Mouse (Mus musculus) midbrain, embryonic 13.5 days (tissue): ENCODE data around the gene Lcn9. TPM values are rescaled to one million over a fixed set of nuclear protein-coding genes. Genes with fewer than 3 reads are reported as not detected.
A peak's percentile ranks its signal among the peaks of the same experiment; 100 is the strongest.

ENCODE experiments used
- ATAC-seq: fragments of 200-750 bp; cut with Nextera tagmentation; 2 replicates; pipeline ENCODE4 v1.8.0; 2017; ENCODE audit warnings: mild to moderate bottlenecking, moderate TSS enrichment, moderate library complexity
- H3K27ac ChIP-seq: fragments of 300-500 bp; sonication (generic); 2 replicates; pipeline ENCODE4 v1.5.1; 2015; ENCODE audit warnings: inconsistent platforms, mild to moderate bottlenecking, moderate library complexity
- H3K27me3 ChIP-seq: fragments of 300-500 bp; sonication (generic); 2 replicates; pipeline ENCODE4 v1.6.1; 2015; ENCODE audit warnings: mild to moderate bottlenecking, inconsistent platforms
- H3K36me3 ChIP-seq: fragments of 300-500 bp; sonication (generic); 2 replicates; pipeline ENCODE4 v1.6.1; 2015; ENCODE audit warnings: mild to moderate bottlenecking, inconsistent platforms
- H3K4me1 ChIP-seq: fragments of 300-500 bp; sonication (generic); replicated peaks from 2 replicates; pipeline ENCODE4 v1.6.1; 2015; ENCODE audit warnings: inconsistent platforms
- H3K4me2 ChIP-seq: fragments of 300-500 bp; sonication (generic); replicated peaks from 2 replicates; pipeline ENCODE4 v1.6.1; 2015; ENCODE audit warnings: moderate library complexity, mild to moderate bottlenecking, inconsistent platforms
- H3K4me3 ChIP-seq: fragments of 300-500 bp; sonication (generic); replicated peaks from 2 replicates; pipeline ENCODE4 v1.5.1; 2015; ENCODE audit warnings: mild to moderate bottlenecking, inconsistent platforms
- H3K9ac ChIP-seq: fragments of 300-500 bp; sonication (generic); replicated peaks from 2 replicates; pipeline ENCODE4 v1.6.1; 2015; ENCODE audit warnings: mild to moderate bottlenecking, inconsistent platforms
- H3K9me3 ChIP-seq: fragments of 300-500 bp; sonication (generic); 2 replicates; pipeline ENCODE4 v1.6.1; 2016; ENCODE audit warnings: mild to moderate bottlenecking, inconsistent platforms
- WGBS: fragments of 180-500 bp; shearing (Covaris S2); methylation state at CpG from one replicate; pipeline ENCODE4 v1.1.7; 2015; 5-methylcytosine and 5-hydroxymethylcytosine counted together
- polyA plus RNA-seq: library from polyadenylated mRNA; unstranded; fragments of >200 nt; fragmentation: Nextera tagmentation; extraction: Ambion mirVana; gene quantifications from 2 replicates; pipeline ENCODE4 v1.2.1, GENCODE M21; 2015

The Lcn9 gene
- polyA plus RNA-seq, 1 experiment from 2014 or later, result not detected

DNA sequence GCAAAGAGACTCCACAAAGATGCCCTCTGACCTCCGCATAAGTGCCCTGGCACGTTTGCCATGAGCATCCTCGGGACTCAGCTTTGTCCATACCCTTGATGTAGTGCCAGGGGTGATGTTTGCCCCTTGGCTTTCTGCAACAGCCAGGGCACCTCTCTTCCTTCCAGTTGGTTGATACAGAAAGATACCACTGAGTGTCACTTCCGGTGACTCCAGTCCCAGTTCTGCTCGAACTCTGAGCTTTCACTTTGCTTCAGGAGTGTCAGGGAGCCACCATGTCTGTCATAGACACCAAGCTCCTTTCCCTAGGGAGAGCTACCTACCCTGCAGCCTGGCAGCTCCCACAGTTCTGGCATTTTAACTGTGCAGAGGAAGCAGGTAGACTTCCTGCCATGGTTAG is 31.0 kb downstream of the Lcn9 start:
- 85% methylated on average over 5 of the region's 5 CpGs for WGBS
- Histone ChIP-seq H3K9ac (no peak overlapping the region), H3K36me3 (no peaks in the 10 kb centered on the region), H3K27me3 (no peaks in the 10 kb centered on the region), H3K4me3 (no peak overlapping the region), H3K4me1 (no peaks in the 10 kb centered on the region), H3K9me3 (no peaks in the 10 kb centered on the region), H3K4me2 (no peak overlapping the region), H3K27ac (no peak overlapping the region)
- no peak for ATAC-seq

DNA sequence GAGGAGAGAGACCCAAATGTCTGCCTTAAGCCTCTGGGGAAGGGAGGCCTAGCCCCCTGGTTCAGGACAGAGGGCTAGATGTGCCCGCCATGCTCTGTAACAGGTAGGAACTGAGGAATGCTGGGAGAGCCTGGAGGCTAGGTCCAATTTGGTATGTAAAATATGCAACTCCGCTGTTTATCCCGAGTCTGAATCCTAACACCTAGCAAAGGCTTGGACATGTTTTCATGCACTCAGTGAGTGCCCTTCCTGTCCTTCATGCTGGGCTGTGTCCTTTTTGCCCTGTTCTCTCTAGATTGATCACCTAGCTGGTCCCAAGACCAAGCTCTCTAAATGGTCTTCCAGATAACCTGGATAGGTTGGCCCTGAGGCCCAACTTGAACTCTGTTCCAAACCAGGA is 36.9 kb downstream of the Lcn9 start:
- peaks cover 18% of the 10 kb centered on the region for H3K4me1 ChIP-seq
- H3K9me3 ChIP-seq, result no peaks in the 10 kb centered on the region
- no peak overlapping the region for H3K4me2 ChIP-seq
- no peak overlapping the region for H3K9ac ChIP-seq
- H3K27ac ChIP-seq, result no peak overlapping the region
- no peak for ATAC-seq
- peaks cover 23% of the 10 kb centered on the region for H3K27me3 ChIP-seq
- H3K4me3 ChIP-seq, result no peak overlapping the region
- 93% methylated on average over 3 of the region's 3 CpGs for whole genome bisulfite sequencing
- no peaks in the 10 kb centered on the region for H3K36me3 ChIP-seq

DNA sequence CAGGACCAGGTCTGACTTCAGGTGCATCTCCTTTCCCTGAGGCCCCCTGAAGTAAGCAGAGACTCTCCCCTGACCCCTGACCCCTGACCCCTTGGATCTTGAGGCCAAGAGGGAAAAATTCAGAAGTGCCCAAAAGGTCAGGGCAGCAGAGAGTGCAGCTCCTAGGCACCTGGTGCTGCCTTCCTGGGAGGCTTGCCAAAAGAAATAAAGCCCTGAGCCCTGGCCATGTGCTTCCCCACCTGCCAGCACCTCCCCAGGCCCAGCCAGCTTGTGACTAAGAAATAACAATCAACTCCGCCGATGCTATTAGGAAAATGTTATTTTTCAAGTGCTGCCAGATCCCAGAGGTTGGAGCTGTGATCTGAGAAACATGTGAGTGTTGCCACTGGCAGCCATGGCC is 39.1 kb downstream of the Lcn9 start:
- Histone ChIP-seq H3K27me3 (peaks cover 33% of the 10 kb centered on the region), H3K4me3 (no peak overlapping the region), H3K36me3 (no peaks in the 10 kb centered on the region), H3K9ac (no peak overlapping the region), H3K4me1 (peaks cover 18% of the 10 kb centered on the region), H3K9me3 (no peaks in the 10 kb centered on the region), H3K27ac (no peak overlapping the region), H3K4me2 (no peak overlapping the region)
- ATAC-seq, result no peak
- WGBS, result 88% methylated on average over 2 of the region's 2 CpGs

DNA sequence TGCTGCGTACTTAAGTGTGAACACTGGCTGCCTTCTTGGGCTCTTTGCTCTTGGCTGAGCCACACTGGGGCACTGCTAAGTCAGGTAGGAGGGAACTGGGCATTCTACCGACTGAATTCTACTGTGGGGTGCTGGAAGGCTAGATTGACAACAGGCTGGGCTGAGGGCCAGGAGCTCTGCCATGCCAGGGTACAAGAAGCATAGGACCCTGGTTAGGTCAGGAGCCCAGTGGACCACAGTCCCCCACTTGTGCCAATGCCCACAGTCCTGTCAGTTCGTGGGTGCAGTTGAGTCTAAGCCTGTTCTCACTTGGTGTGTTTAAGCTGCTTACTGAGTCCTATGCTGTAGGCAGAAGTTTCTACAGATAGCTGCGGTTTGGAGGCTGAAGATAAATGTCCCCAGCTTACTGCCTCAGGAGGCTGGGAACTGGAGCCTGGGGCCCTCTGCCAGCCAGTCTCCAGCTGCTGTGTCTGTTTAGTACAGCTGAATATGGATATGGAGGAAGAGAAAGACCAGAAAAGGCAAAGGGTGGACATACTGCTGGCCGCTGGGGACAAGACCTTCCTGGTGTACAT is 39.8 kb downstream of the Lcn9 start:
- ATAC-seq, result 0 out of 2 replicates have a peak, but pooled peaks have one; percentile 12
- H3K9me3 ChIP-seq, result no peaks in the 10 kb centered on the region
- no peak overlapping the region for H3K27ac ChIP-seq
- 69% methylated on average over 5 of the region's 5 CpGs for WGBS
- peaks cover 33% of the 10 kb centered on the region for H3K27me3 ChIP-seq
- H3K4me2 ChIP-seq, result peak overlapping the region; percentile 99
- no peak overlapping the region for H3K9ac ChIP-seq
- no peaks in the 10 kb centered on the region for H3K36me3 ChIP-seq
- H3K4me1 ChIP-seq, result peaks cover 18% of the 10 kb centered on the region
- peak overlapping the region; percentile 61 for H3K4me3 ChIP-seq

DNA sequence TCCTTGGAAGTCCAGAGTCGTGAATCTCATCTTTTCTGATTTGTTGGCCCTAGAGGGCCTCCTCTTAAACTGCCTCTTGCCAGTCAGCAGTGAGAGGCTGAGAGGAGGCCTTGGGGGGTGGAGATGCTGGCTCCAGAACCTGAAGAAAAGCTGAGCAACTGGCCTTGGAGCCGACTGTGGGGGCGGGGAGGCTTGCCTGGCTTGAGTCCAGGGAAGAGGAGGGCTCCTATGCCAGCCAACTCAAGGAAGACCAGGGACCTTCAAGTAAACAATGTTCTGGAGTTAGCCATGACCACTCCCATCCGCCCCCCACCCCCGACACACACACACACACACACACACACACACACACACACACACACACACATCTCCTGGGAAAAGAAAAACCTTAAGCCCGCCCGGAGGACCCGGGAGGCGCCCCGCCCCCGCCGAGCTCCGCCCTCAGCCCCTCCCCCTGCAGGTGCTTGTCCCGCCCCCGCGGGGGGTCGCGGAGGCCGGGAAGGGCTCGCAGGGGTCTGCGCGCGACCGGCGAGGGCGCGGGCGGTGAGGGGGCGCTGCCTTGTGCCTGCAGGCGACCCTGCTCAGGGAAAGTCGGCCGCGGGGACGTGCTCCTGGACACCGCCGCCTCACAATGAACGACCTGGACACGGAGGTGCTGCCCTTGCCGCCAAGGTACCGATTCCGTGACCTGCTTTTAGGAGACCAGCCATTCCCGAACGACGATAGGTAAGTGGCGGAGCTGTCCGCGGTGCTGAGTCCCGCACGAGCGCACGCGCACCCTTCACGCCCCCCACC is 40.6 kb downstream of the Lcn9 start, which contains the start of gene Kcnt1:
Gene Kcnt1, plus strand, starts transcription at position 398 of the 795 bp plus-strand sequence.
- Histone ChIP-seq H3K9ac (peak within 1 kb of the TSS; percentile 71), H3K27ac (no peak within 1 kb of the TSS), H3K36me3 (no peaks in the 10 kb centered on the region), H3K4me1 (peaks cover 18% of the 10 kb centered on the region), H3K4me2 (peak within 1 kb of the TSS; percentile 99), H3K9me3 (no peaks in the 10 kb centered on the region), H3K4me3 (peak within 1 kb of the TSS; percentile 61), H3K27me3 (peaks cover 33% of the 10 kb centered on the region)
- ATAC-seq, result peak; percentile 57
- under 1% methylated on average over 46 of the region's 53 CpGs for WGBS

DNA sequence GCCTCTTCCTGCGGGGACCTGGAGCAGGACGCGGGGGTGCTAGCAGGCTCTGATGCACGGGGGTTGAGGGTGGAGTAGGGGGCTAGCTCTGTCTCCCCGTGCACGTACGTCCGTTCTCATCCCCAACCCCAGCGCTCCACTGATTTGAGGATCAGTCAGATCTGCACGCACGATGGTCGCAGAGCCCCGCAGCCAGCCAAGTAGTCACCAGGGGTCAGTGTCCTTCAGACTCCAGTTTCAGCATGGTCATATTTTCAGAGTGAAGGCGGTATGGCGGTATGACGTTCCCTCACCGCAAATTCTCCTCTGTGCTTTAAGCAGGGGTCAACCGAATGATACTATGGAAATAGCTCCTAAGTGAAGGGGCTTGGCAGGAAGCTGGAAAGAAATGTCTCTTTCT is 41.3 kb downstream of the Lcn9 start:
- Histone ChIP-seq H3K9me3 (no peaks in the 10 kb centered on the region), H3K4me1 (peaks cover 18% of the 10 kb centered on the region), H3K27ac (no peak overlapping the region), H3K4me2 (peak overlapping the region; percentile 99), H3K27me3 (peaks cover 33% of the 10 kb centered on the region), H3K36me3 (no peaks in the 10 kb centered on the region), H3K4me3 (peak overlapping the region; percentile 61), H3K9ac (peak overlapping the region; percentile 71; the same call in 1 of the 2 replicates)
- 5% methylated on average over 18 of the region's 18 CpGs for WGBS
- peak; percentile 29; the same call in 1 of the 2 replicates for ATAC-seq

DNA sequence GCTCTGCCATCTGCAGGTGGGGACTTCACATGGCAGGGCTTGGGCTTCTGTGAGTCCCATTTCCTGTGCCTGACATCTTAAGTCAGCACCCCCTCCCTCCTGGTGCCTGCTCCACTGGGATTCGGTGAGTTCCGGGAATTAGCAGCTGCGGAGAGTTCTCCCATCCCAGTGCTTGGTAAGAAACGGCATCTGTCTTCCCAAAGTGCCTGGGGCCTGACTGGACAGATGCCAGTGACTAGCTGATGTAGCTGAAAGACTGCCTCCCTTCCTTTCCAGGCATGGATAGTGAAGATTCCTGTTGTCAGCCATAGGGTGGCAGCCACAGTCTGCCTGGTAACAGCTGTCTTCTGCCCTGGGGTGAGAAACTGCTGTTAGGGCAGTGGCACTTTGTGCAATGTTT is 42.5 kb downstream of the Lcn9 start:
- ATAC-seq, result no peak
- H3K4me1 ChIP-seq, result peaks cover 18% of the 10 kb centered on the region
- no peaks in the 10 kb centered on the region for H3K36me3 ChIP-seq
- H3K9me3 ChIP-seq, result no peaks in the 10 kb centered on the region
- 18% methylated on average over 4 of the region's 4 CpGs for WGBS
- H3K27ac ChIP-seq, result no peak overlapping the region
- H3K27me3 ChIP-seq, result peaks cover 33% of the 10 kb centered on the region
- no peak overlapping the region for H3K4me2 ChIP-seq
- no peak overlapping the region; the same call in 1 of the 2 replicates for H3K9ac ChIP-seq
- no peak overlapping the region for H3K4me3 ChIP-seq

DNA sequence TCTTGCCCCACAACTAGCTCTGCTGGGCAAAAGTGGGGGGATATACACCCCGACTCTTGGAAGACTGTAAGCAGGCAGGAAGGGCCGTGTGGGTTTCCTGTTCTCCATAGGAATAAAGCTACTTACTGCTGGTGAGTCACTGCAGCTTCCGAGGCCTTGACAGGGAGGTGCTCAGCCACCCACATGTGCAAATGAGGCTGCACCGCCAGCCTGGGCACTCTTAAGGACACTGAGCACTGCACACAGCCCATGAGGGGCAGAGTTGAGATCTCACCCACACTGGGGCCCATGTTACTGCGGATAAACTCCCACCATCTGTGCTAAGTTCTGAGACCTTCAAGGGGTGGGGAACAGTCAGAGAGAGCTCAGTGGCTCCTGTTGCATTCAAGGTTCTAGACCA is 43.7 kb downstream of the Lcn9 start:
- 67% methylated on average over 5 of the region's 5 CpGs for WGBS

More for the DNA sequence above, 43.7 kb downstream of the Lcn9 start:
- Histone ChIP-seq H3K27ac (no peak overlapping the region), H3K9me3 (no peaks in the 10 kb centered on the region), H3K4me2 (no peak overlapping the region), H3K4me3 (no peak overlapping the region), H3K4me1 (peaks cover 18% of the 10 kb centered on the region), H3K36me3 (no peaks in the 10 kb centered on the region), H3K9ac (no peak overlapping the region), H3K27me3 (peaks cover 33% of the 10 kb centered on the region)
- ATAC-seq, result no peak

Other genes starting within 250 kb of the Lcn9 start
- gene Mamdc4, start 248.3 kb upstream of the Lcn9 start, polyA plus RNA-seq, result 3.2 and 6.8 TPM in 2 replicates
- 190 and 193 TPM in 2 replicates for gene Phpt1, start 247.9 kb upstream of the Lcn9 start, polyA plus RNA-seq
- 3.5 and 5.7 TPM in 2 replicates for gene Ajm1, start 241.4 kb upstream of the Lcn9 start, polyA plus RNA-seq
- 67.2 and 75.9 TPM in 2 replicates for gene Rabl6, start 214.6 kb upstream of the Lcn9 start, polyA plus RNA-seq
- 0.24 and 0.47 TPM in 2 replicates for gene Ccdc183, start 205.5 kb upstream of the Lcn9 start, polyA plus RNA-seq
- gene Tmem141, start 201.1 kb upstream of the Lcn9 start, polyA plus RNA-seq, result 27.5 and 32.3 TPM in 2 replicates
- 1.1 and 1.8 TPM in 2 replicates for gene Fcna, start 195.1 kb upstream of the Lcn9 start, polyA plus RNA-seq
- not detected in 2 replicates for gene Lcn8, start 170.0 kb upstream of the Lcn9 start, polyA plus RNA-seq
- gene Lcn5, start 165.2 kb upstream of the Lcn9 start, polyA plus RNA-seq, result not detected in 2 replicates
- gene Lcn6, start 146.4 kb upstream of the Lcn9 start, polyA plus RNA-seq, result not detected in 2 replicates
- gene Lcn10, start 140.4 kb upstream of the Lcn9 start, polyA plus RNA-seq, result not detected in 2 replicates
- not detected in 2 replicates for gene Obp2a, start 123.1 kb upstream of the Lcn9 start, polyA plus RNA-seq
- 98.4 and 100 TPM in 2 replicates for gene Bmyc, start 116.4 kb upstream of the Lcn9 start, polyA plus RNA-seq
- gene Obp2b, start 86.1 kb upstream of the Lcn9 start, polyA plus RNA-seq, result not detected in 2 replicates
- gene Lcn3, start 57.6 kb upstream of the Lcn9 start, polyA plus RNA-seq, result not detected in 2 replicates
- not detected in 2 replicates for gene Lcn11, start 46.1 kb upstream of the Lcn9 start, polyA plus RNA-seq
- not detected in 2 replicates for gene Gm13539, start 40.9 kb upstream of the Lcn9 start, polyA plus RNA-seq
- gene Glt6d1, start 7.3 kb upstream of the Lcn9 start, polyA plus RNA-seq, result not detected in 2 replicates
- not detected in 2 replicates for gene Sohlh1, start 24.1 kb downstream of the Lcn9 start, polyA plus RNA-seq
- 4.4 and 5.9 TPM in 2 replicates for gene Kcnt1, start 40.6 kb downstream of the Lcn9 start, polyA plus RNA-seq
- 49.6 and 59.1 TPM in 2 replicates for gene Camsap1, start 160.1 kb downstream of the Lcn9 start, polyA plus RNA-seq
- gene Ubac1, start 198.6 kb downstream of the Lcn9 start, polyA plus RNA-seq, result 93.6 and 104 TPM in 2 replicates